Mouse (Mus musculus) forebrain, embryonic 13.5 days (tissue): Measurements from ENCODE around the gene Chrnb2. TPM values are rescaled to one million over a fixed set of nuclear protein-coding genes. Genes with fewer than 3 reads are reported as not detected.
A peak's percentile ranks its signal among the peaks of the same experiment; 100 is the strongest.

ENCODE experiments used
- ATAC-seq: fragments of 200-750 bp; cut with Nextera tagmentation; 2 replicates; pipeline ENCODE4 v1.8.0; 2017
- H3K27ac ChIP-seq: fragments of 300-500 bp; sonication (generic); 2 replicates; pipeline ENCODE4 v1.5.1; 2015; ENCODE audit warnings: inconsistent platforms, mild to moderate bottlenecking, moderate library complexity
- H3K27me3 ChIP-seq: fragments of 300-500 bp; sonication (generic); 2 replicates; pipeline ENCODE4 v1.6.1; 2015; ENCODE audit warnings: mild to moderate bottlenecking, inconsistent platforms
- H3K36me3 ChIP-seq: fragments of 300-500 bp; sonication (generic); 2 replicates; pipeline ENCODE4 v1.6.1; 2015; ENCODE audit warnings: mild to moderate bottlenecking, inconsistent platforms; ENCODE audit not compliant: poor library complexity, severe bottlenecking
- H3K4me1 ChIP-seq: fragments of 300-500 bp; sonication (generic); 2 replicates; pipeline ENCODE4 v1.6.1; 2015; ENCODE audit warnings: inconsistent platforms
- H3K4me2 ChIP-seq: fragments of 300-500 bp; sonication (generic); 2 replicates; pipeline ENCODE4 v1.6.1; 2015; ENCODE audit warnings: inconsistent platforms, mild to moderate bottlenecking, moderate library complexity
- H3K4me3 ChIP-seq: fragments of 300-500 bp; sonication (generic); 2 replicates; pipeline ENCODE4 v1.5.1; 2015; ENCODE audit warnings: mild to moderate bottlenecking, inconsistent platforms
- H3K9ac ChIP-seq: fragments of 300-500 bp; sonication (generic); 2 replicates; pipeline ENCODE4 v1.6.1; 2015; ENCODE audit warnings: mild to moderate bottlenecking, inconsistent platforms
- H3K9me3 ChIP-seq: fragments of 300-500 bp; sonication (generic); replicated peaks from 2 replicates; pipeline ENCODE4 v1.6.1; 2016; ENCODE audit warnings: inconsistent platforms
- WGBS: fragments of 180-500 bp; shearing (Covaris S2); methylation state at CpG from one replicate; pipeline ENCODE4 v1.1.7; 2015; 5-methylcytosine and 5-hydroxymethylcytosine counted together
- polyA plus RNA-seq: library from polyadenylated mRNA; unstranded; fragments of >200 nt; fragmentation: Nextera tagmentation; extraction: Ambion mirVana; gene quantifications from 2 replicates; pipeline ENCODE4 v1.2.1, GENCODE M21; 2015

Chrnb2 gene
- polyA plus RNA-seq, 1 experiment from 2014 or later: 18.6 TPM

DNA sequence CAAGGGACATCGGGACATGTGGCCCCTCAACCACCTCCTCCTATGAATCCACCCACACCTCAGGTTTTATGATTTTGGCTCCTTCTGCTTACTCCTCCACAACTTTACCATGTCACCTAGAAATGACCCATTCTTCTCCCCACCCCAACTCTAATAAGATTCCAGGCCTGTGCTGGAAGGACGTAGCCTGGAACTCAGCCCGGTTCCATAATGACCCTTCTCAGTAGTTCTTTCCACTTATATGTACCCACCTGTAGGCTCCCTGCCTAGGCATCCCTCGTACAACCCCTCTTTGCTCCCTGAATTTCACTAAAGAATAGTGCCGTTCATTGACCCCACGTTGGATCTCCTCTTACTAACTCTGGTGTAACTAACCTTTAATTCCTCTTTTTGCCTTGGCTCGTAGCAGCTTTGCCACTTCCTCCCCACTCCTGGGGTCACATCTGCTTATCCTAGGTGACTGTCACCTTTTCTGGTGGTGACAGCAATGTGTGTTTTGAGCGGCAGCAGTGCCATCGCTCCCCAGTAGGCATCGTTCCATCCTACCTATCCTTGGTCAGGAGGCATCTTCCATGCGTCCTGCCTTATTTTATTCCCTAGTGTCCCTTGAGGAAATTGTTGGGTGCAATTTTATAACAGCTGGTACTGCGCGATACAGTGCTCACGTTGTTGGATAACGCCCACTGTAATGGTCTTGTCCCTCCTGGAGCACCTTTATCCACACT, 10.0 kb upstream of the Chrnb2 start:
- ATAC-seq: no peak
- Histone ChIP-seq H3K27me3 (no peaks in the 10 kb centered on the region), H3K4me1 (peaks cover 41% of the 10 kb centered on the region), H3K9me3 (no peaks in the 10 kb centered on the region), H3K4me3 (peak overlapping the region; percentile 99), H3K9ac (peak overlapping the region; percentile 99), H3K36me3 (peaks cover 44% of the 10 kb centered on the region), H3K4me2 (peak overlapping the region; percentile 92), H3K27ac (0 out of 2 replicates have a peak overlapping the region, but pooled peaks have one; percentile 96)
- 53% methylated on average over 15 of the region's 15 CpGs for WGBS

DNA sequence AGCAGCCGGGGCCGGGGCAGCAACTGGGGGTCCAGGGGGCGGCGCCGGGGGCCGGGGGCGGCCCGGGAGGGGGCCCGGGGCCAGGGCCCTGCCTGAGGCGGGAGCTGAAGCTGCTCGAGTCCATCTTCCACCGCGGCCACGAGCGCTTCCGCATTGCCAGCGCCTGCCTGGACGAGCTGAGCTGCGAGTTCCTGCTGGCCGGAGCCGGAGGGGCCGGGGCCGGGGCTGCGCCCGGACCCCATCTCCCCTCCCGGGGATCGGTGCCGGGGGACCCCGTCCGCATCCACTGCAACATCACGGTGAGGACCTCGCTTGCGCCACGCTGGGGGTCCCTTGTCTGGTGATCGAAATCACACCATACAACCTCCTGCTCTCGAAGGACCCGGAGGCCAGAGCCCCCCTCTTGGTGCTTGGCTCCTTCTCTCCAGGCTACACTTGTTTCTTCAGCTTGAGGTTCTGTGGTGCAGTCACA, 9.3 kb upstream of the Chrnb2 start:
- Histone ChIP-seq H3K4me3 (peak overlapping the region; percentile 99), H3K9ac (peak overlapping the region; percentile 99), H3K9me3 (no peaks in the 10 kb centered on the region), H3K27me3 (no peaks in the 10 kb centered on the region), H3K36me3 (peaks cover 44% of the 10 kb centered on the region), H3K4me2 (peak overlapping the region; percentile 92), H3K27ac (peak overlapping the region; percentile 96), H3K4me1 (peaks cover 41% of the 10 kb centered on the region)
- under 1% methylated on average over 37 of the region's 37 CpGs for WGBS
- no peak; the same call in 1 of the 2 replicates for ATAC-seq

DNA sequence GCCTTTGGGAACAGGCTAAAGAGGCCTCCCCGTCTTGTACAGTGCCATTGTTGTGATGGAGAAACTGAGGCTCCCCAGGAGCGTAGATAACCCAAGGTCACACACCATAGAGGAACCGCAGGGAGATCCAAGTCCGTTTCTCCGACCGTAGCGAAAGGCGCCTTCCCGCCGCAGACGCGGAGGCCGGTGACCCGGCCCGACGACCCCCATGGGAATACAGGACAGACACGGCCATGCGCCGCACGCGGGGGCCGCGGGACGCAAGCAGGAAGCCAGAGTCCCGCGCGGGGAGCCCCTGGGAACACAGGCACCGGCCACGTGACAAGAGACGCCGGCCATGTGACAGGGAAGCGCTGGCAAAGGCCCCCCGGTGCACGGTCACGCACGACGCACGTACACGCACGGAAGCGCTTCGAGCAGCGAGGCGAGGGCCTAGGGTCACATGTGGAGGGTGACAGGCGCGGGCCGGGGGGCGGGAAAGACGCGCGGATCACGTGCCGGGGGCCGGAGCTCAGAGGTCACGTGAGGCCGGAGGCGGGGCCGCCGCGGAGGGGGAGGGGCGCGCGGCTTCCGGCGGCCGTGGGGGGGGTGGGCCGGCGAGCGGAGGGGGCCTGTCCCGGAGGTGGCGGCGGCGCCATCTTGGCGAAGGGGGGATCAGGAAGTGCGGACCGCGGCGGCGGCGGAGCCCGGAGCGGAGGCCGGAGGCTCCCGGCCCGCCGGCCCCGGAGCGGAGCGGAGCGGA, 8.7 kb upstream of the Chrnb2 start, which contains the start of gene Ube2q1:
TSS of gene Ube2q1 (plus strand) at position 649 of the 742 bp plus-strand sequence.
- ATAC-seq: peak; percentile 96
- WGBS: under 1% methylated on average over 66 of the region's 90 CpGs
- H3K9me3 ChIP-seq: no peaks in the 10 kb centered on the region
- H3K4me2 ChIP-seq: peak within 1 kb of the TSS; percentile 92
- peak within 1 kb of the TSS; percentile 99 for H3K9ac ChIP-seq
- H3K27ac ChIP-seq: peak within 1 kb of the TSS; percentile 96
- peak within 1 kb of the TSS; percentile 99 for H3K4me3 ChIP-seq
- peaks cover 41% of the 10 kb centered on the region for H3K4me1 ChIP-seq
- H3K36me3 ChIP-seq: peaks cover 40% of the 10 kb centered on the region
- no peaks in the 10 kb centered on the region for H3K27me3 ChIP-seq

DNA sequence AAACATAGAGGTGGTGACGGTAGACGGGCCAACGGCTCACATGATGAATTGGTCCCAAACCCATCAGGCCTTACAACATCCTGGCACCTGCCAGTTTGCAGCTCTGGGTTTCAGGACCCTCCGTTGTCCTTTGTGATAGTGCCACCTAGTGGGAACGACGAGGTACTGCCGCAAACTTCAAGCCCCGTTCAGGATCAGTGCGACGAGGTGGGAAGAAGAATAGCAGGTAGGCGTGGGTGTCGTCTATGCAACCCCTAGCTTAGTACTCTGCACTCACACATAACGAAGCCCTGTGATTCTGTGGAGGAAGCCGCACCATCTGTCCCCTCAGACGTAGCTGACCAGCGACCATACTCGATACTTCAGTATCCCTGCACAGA, 8.1 kb upstream of the Chrnb2 start:
- peak; percentile 66 for ATAC-seq
- 1% methylated on average over 17 of the region's 17 CpGs for WGBS
- Histone ChIP-seq H3K27me3 (no peaks in the 10 kb centered on the region), H3K4me2 (peak overlapping the region; percentile 92), H3K4me1 (peaks cover 41% of the 10 kb centered on the region), H3K36me3 (peaks cover 36% of the 10 kb centered on the region), H3K9ac (peak overlapping the region; percentile 99), H3K27ac (peak overlapping the region; percentile 96), H3K4me3 (peak overlapping the region; percentile 99), H3K9me3 (no peaks in the 10 kb centered on the region)

DNA sequence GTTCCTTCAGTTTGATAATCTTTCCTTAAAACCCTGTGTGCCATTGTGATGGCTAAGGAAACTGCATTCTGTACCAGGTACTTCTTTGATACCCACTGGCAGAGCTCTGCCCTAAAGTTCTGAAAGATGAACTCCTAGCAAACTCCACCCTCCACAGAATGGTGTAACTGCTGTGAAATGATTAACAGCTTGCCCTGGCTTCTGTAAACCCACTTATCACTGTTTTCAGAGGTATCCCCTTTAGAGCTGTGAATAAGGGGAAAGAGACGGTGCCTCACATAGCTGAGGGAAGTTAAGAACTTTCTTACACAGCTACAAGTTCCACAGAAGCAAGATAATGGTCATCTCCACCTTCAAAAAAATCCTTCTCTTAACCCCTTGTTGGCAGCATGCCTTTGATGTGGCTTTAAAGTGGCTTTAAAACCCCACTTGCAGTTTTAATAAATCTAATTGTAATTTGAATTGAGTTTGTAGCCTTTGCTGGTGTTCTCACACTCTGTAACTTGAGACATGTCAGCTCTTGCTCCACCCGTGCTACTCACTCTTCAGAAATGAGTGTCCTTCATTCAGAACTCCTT, 6.1 kb upstream of the Chrnb2 start:
- Histone ChIP-seq H3K4me3 (no peak overlapping the region), H3K27me3 (no peaks in the 10 kb centered on the region), H3K4me2 (no peak overlapping the region), H3K36me3 (peaks cover 16% of the 10 kb centered on the region), H3K27ac (no peak overlapping the region), H3K4me1 (peaks cover 38% of the 10 kb centered on the region), H3K9ac (no peak overlapping the region), H3K9me3 (no peaks in the 10 kb centered on the region)
- no peak for ATAC-seq
- 58% methylated on average over 2 of the region's 2 CpGs for WGBS

DNA sequence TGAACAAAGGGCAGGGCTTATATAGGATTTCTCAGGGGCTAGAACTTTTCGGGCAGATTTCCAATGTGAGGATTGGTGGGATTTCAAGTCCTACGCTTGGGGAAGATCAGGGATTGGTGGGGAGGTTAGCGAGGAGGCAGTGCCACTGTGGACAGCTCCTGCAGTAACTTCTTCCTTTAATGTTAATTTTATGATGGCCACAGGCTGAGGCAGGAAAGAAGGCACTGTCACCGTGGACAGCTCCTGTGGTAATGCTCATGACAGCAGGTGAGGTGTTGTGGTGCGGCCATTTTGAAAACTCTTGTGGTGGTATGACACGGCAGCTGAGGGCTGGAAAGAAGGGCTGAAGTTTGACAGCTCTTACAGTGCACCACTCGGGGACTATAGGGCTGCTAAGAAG, 5.2 kb upstream of the Chrnb2 start:
- H3K9ac ChIP-seq: no peak overlapping the region
- H3K36me3 ChIP-seq: peaks cover 12% of the 10 kb centered on the region
- no peak for ATAC-seq

DNA sequence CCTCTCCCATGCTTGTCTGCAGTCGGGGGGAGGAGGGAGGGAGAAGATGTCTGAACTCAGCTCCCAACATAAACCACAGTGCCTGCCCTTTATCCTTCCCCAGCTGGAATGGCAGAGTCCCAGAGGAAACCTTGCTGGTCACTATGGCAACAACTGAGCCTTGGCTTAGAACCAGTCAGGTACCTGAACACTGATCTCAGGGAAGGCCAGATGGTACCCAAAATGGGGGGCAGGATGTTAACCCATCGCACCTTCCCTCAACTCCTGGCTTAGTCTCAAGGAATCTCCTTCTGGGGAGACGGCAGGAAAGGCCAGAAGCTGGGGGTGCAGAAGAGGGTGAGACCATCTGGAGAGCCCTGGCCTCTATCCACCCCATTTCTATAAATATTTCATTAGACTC, 4.6 kb downstream of the Chrnb2 start:
- peaks cover 64% of the 10 kb centered on the region for H3K36me3 ChIP-seq
- 51% methylated on average over 3 of the region's 3 CpGs for WGBS

More for the DNA sequence above, 5.2 kb upstream of the Chrnb2 start:
- no peaks in the 10 kb centered on the region for H3K27me3 ChIP-seq
- H3K4me3 ChIP-seq: no peak overlapping the region
- no peak overlapping the region for H3K27ac ChIP-seq
- H3K4me1 ChIP-seq: peaks cover 33% of the 10 kb centered on the region
- no peaks in the 10 kb centered on the region for H3K9me3 ChIP-seq
- H3K4me2 ChIP-seq: no peak overlapping the region
- 75% methylated on average over 7 of the region's 7 CpGs for WGBS

DNA sequence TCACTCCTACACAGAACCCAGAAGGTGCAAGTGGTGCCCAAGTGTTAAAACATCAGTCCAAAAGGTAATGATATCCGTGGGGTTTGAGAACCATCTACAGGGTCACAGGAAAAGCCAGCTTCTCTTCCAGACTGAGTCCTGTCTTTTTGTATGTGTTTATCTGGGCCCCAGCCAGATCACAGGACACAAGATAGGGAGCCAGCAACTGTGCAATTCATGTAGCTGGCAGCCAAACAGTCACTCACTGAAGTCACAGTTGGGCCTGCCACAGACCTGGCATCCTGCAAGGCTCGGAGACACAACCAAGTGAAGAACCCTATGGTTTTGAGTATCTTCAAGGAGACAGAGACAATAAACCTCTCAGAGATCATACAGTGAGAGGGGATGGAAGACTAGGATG, 6.6 kb downstream of the Chrnb2 start:
- no peaks in the 10 kb centered on the region for H3K9me3 ChIP-seq
- no peak overlapping the region for H3K4me3 ChIP-seq
- WGBS: 78% methylated on average over 2 of the region's 2 CpGs
- no peak overlapping the region for H3K9ac ChIP-seq
- H3K27me3 ChIP-seq: no peaks in the 10 kb centered on the region
- H3K4me2 ChIP-seq: no peak overlapping the region
- H3K4me1 ChIP-seq: peaks cover 34% of the 10 kb centered on the region
- H3K36me3 ChIP-seq: peaks cover 83% of the 10 kb centered on the region
- no peak for ATAC-seq
- no peak overlapping the region for H3K27ac ChIP-seq

More for the DNA sequence above, 4.6 kb downstream of the Chrnb2 start:
- H3K9ac ChIP-seq: peak overlapping the region; percentile 49
- H3K4me3 ChIP-seq: 0 out of 2 replicates have a peak overlapping the region, but pooled peaks have one; percentile 12
- H3K27ac ChIP-seq: peak overlapping the region; percentile 44; the same call in 1 of the 2 replicates
- H3K27me3 ChIP-seq: no peaks in the 10 kb centered on the region
- no peaks in the 10 kb centered on the region for H3K9me3 ChIP-seq
- H3K4me1 ChIP-seq: peaks cover 53% of the 10 kb centered on the region
- peak overlapping the region; percentile 47 for H3K4me2 ChIP-seq
- ATAC-seq: peak; percentile 42

DNA sequence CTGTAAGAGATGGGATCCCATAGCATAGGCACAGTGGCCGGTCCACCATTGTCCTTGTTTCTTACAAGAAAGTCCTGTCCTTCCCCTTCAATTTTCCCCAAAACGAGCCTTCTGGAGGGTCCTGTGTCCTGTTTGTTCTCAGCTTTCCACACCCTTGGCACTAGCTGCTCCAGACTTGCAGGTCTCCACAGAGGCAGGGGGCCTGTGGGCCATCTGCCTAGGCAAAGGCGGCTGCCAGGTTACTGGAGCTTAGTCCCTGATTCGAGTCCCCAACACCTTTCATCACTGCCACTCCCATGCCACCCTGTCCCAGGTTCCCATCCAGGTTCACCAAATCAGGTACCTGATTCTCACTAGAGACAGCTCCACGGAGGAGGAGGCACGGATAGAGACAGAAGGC, 9.1 kb downstream of the Chrnb2 start:
- WGBS: 77% methylated on average over 6 of the region's 6 CpGs
- no peak for ATAC-seq

DNA sequence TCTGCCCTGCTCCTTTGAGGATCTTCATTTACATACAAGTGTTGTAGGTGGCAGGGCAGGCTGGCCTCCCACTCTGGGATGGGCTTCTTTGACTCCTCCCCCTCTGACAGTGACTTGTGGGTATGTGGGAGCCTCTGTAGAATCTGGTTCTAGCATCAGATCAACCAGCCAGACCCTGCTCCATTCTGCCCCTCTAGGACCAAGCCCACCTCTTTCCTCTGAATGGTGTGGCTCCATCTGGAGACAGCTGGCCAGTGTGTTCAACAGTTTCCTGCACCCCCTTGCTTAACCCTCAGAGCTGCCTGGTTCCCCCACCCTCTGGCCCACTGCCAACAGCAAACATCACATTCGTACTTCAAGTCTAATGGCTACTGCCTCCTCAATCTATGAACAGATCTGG, 12.1 kb downstream of the Chrnb2 start:
- 57% methylated on average over 1 of the region's 1 CpGs for WGBS
- no peak for ATAC-seq
- Histone ChIP-seq H3K27ac (no peak overlapping the region), H3K9me3 (no peaks in the 10 kb centered on the region), H3K36me3 (peaks cover 96% of the 10 kb centered on the region), H3K27me3 (no peaks in the 10 kb centered on the region), H3K4me1 (0 out of 2 replicates have a peak, but pooled peaks cover 6% of the 10 kb centered on the region), H3K4me2 (no peak overlapping the region), H3K4me3 (no peak overlapping the region), H3K9ac (no peak overlapping the region)

More for the DNA sequence above, 9.1 kb downstream of the Chrnb2 start:
- Histone ChIP-seq H3K9me3 (no peaks in the 10 kb centered on the region), H3K36me3 (peaks cover 85% of the 10 kb centered on the region), H3K9ac (no peak overlapping the region), H3K4me2 (no peak overlapping the region), H3K27ac (no peak overlapping the region), H3K4me1 (peaks cover 32% of the 10 kb centered on the region), H3K27me3 (no peaks in the 10 kb centered on the region), H3K4me3 (no peak overlapping the region)

DNA sequence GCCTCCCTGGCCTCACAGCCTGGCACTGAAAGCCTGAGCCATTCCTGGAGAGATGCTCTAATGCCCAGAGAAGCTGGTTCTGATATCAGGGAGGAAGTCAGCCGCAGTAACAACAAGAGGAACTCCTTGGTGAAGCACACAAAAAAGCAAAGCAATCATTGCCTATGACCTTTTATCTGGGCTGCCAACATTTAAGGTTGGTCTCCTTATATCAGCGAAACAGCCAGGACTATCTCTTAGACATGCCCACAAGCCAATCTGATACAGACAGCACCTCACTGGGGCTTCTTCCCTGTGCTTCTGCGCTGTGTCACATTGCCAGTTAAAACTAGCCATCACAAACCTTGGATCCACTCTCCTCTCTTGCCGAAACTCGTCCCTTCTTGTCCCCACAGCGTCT, 25.9 kb downstream of the Chrnb2 start:
- Histone ChIP-seq H3K27ac (no peak overlapping the region), H3K27me3 (no peaks in the 10 kb centered on the region), H3K4me3 (no peak overlapping the region), H3K4me1 (no peaks in the 10 kb centered on the region), H3K9me3 (no peaks in the 10 kb centered on the region), H3K36me3 (peaks cover 77% of the 10 kb centered on the region), H3K4me2 (no peak overlapping the region), H3K9ac (no peak overlapping the region)
- no peak for ATAC-seq
- 96% methylated on average over 6 of the region's 6 CpGs for WGBS

DNA sequence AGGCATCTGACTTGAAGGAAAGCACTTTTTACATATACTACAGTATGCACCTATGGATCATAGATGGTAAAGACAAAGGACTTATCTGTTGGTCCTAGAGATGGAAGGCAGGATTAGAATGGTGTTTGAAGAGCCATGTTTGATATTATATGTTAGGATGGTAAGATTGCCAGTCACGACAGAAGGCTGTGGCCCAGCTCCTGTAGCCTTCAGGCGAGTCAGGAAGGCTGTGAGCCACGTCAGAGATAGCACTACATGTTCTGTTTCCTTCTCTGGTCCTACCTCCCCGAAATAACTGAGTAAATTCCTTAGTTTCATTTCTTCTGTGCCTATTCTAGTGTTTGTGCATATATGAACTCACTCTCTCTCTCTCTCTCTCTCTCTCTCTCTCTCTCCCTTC, 32.3 kb downstream of the Chrnb2 start:
- Histone ChIP-seq H3K9ac (no peak overlapping the region), H3K4me3 (no peak overlapping the region), H3K27ac (no peak overlapping the region), H3K4me2 (no peak overlapping the region), H3K9me3 (no peaks in the 10 kb centered on the region), H3K4me1 (peaks cover 18% of the 10 kb centered on the region), H3K36me3 (peaks cover 23% of the 10 kb centered on the region), H3K27me3 (no peaks in the 10 kb centered on the region)
- 93% methylated on average over 4 of the region's 4 CpGs for WGBS
- no peak for ATAC-seq
